Mouse (Mus musculus) hindbrain, postnatal 0 days (tissue): ENCODE measurements around the gene Exoc3l2. TPM values are rescaled to one million over a fixed set of nuclear protein-coding genes. Genes with fewer than 3 reads are reported as not detected.

Experiments used
- ATAC-seq: fragments of 200-750 bp; cut with Nextera tagmentation; 2 replicates; pipeline ENCODE4 v1.8.0; 2017; ENCODE audit warnings: mild to moderate bottlenecking, moderate TSS enrichment, moderate library complexity
- DNase-seq: peaks from one replicate; pipeline ENCODE4 v3.0.0-alpha.2; 2015; ENCODE audit warnings: low spot score
- H3K27ac ChIP-seq: fragments of 300-500 bp; sonication (generic); 2 replicates; pipeline ENCODE4 v1.5.1; 2014; ENCODE audit warnings: mild to moderate bottlenecking
- H3K27me3 ChIP-seq: fragments of 300-500 bp; sonication (generic); 2 replicates; pipeline ENCODE4 v1.6.1; 2014; ENCODE audit warnings: low read length, mixed read lengths; ENCODE audit not compliant: insufficient read depth
- H3K36me3 ChIP-seq: fragments of 300-500 bp; sonication (generic); 2 replicates; pipeline ENCODE4 v1.6.1; 2014; ENCODE audit warnings: low read length, mixed read lengths; ENCODE audit not compliant: insufficient read depth
- H3K4me1 ChIP-seq: fragments of 300-500 bp; sonication (generic); 2 replicates; pipeline ENCODE4 v1.6.1; 2014; ENCODE audit warnings: antibody characterized with exemption, low read length, mixed read lengths; ENCODE audit not compliant: insufficient read depth
- H3K4me2 ChIP-seq: fragments of 300-500 bp; sonication (generic); 2 replicates; pipeline ENCODE4 v1.6.1; 2014; ENCODE audit warnings: low read depth, mild to moderate bottlenecking, low read length, moderate library complexity, mixed read lengths
- H3K4me3 ChIP-seq: fragments of 300-500 bp; sonication (generic); 2 replicates; pipeline ENCODE4 v1.5.1; 2014; ENCODE audit warnings: low read length
- H3K9ac ChIP-seq: fragments of 300-500 bp; sonication (generic); replicated peaks from 2 replicates; pipeline ENCODE4 v1.6.1; 2014; ENCODE audit warnings: mild to moderate bottlenecking, low read length, moderate library complexity, mixed read lengths
- H3K9me3 ChIP-seq: fragments of 300-500 bp; sonication (generic); 2 replicates; pipeline ENCODE4 v1.6.1; 2016; ENCODE audit warnings: low read length, mixed read lengths
- CTCF ChIP-seq: IDR thresholded peaks from 2 replicates; pipeline ENCODE4 v1.5.1; 2016; ENCODE audit warnings: antibody characterized with exemption, control low read depth, low read depth
- WGBS: fragments of 180-500 bp; shearing (Covaris S2); extraction: QIAGEN DNeasy Blood & Tissue Kit; methylation state at CpG from one replicate; pipeline ENCODE4 v1.1.7; 2014; 5-methylcytosine and 5-hydroxymethylcytosine counted together
- polyA plus RNA-seq: library from polyadenylated mRNA; unstranded; fragments of >200 nt; fragmentation: Nextera tagmentation; extraction: Ambion mirVana; gene quantifications from 2 replicates; pipeline ENCODE4 v1.2.1, GENCODE M21; 2015
- total RNA-seq: library from RNA; depleted of rRNA; stranded (reverse); fragments of >200 nt; gene quantifications from 2 replicates; pipeline ENCODE4 v1.2.3, GENCODE M21; 2014

Exoc3l2 gene
- total and polyA plus RNA-seq, 2 experiments from 2014 or later = 1.3 to 2.3 TPM

DNA sequence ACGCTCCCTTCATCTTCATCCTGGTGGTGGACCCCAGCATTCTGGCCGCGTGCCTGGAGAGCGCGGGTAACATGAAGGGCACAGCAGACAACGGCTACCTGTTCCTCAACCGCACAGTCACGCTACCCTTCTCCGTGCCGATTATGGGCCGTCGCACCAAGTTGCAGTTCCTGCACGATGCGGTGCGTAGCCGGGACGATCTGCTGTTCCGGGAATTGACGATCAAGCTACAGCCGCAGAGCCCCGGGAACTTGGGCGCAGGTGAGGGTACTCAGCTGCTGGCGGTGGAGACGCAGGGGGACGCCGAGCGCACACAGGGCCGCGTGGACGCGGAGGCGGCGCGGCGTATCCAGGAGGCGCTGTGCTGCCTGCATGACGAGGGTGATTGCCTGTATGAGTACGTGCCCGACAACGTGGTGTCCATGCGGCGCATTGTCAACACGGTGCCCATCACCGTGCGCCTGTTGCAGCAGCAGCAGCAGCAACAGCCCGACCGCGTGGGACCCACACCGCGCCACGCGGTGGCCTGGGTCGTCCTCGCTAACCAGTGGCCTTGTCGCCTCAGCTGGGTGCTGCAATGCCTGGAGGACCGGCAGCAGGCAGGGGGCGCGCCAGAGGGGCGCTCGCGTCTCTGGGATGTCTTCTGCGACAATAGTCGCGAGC is 60.8 kb downstream of the Exoc3l2 start:
- Histone ChIP-seq H3K4me1 (no peaks in the 10 kb centered on the region; the same call in 1 of the 2 replicates), H3K36me3 (0 out of 2 replicates have a peak, but pooled peaks cover 3% of the 10 kb centered on the region), H3K4me3 (peak overlapping the region; percentile 32), H3K9me3 (no peaks in the 10 kb centered on the region), H3K4me2 (peak overlapping the region; percentile 56), H3K27me3 (peaks cover 24% of the 10 kb centered on the region), H3K27ac (no peak overlapping the region), H3K9ac (peak overlapping the region; percentile 33)
- TF ChIP-seq CTCF = peak; percentile 66
- ATAC-seq = peak; percentile 57
- peak; percentile 71 for DNase-seq
- 1% methylated on average over 62 of the region's 64 CpGs for WGBS

DNA sequence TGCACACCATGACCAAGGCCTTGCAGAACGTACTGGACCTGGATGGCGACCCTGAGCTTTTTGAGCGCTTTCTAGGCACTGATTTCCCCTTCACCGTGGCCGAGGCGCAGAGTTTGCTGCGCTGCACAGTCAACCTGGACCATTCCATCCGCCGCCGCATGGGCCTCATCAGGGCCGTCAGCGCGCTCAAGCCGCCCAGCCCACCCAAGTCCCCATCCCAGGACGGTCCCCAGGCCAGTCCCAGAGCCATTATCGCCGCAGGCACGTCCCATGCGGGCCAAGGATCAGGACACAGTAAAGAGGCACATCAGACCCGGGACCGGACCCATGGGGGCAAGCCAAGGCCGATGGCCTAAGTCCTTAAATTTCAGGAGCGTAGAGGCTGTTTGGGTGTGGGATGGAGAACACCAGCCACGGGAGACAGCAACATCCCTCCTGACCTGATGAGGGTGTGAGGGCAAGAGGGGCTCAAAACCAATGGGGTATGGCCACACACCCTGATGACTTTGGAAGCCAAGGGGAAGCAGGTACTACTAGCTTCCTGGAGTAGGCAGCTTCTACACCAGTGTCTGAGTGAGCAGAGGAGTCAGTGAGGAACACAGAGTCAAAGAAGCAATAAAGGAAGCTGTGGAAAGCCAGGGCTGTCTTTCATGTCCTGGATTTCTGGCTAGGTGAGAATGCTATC is 61.4 kb downstream of the Exoc3l2 start:
- DNase-seq = no peak
- Histone ChIP-seq H3K27me3 (peaks cover 24% of the 10 kb centered on the region), H3K27ac (no peak overlapping the region), H3K4me1 (no peaks in the 10 kb centered on the region; the same call in 1 of the 2 replicates), H3K9me3 (no peaks in the 10 kb centered on the region), H3K4me3 (peak overlapping the region; percentile 32), H3K9ac (0 out of 2 replicates have a peak overlapping the region, but pooled peaks have one; percentile 33), H3K4me2 (peak overlapping the region; percentile 56), H3K36me3 (0 out of 2 replicates have a peak, but pooled peaks cover 3% of the 10 kb centered on the region)
- TF ChIP-seq CTCF = no peak
- 13% methylated on average over 24 of the region's 24 CpGs for WGBS
- ATAC-seq = peak; percentile 13; the same call in 1 of the 2 replicates

DNA sequence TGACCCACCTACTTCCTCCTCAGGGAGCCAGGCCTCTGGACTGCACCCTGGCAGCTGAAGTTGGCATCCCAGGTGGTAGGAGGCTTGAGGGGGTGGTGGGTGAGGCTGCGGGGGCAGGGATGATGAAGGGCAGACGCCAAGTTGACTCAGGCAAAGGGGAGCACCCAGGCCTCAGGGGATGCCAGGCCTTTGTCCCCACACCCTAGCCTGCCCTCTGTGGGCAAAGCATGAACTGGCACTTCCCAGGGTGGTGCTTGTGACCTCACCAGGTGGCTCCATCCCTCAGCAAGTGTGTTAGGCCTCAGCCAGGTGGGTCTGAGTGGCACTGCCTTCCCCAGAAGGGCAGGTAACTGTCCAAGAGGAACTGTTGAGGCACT is 62.0 kb downstream of the Exoc3l2 start:
- H3K9ac ChIP-seq = no peak overlapping the region
- no peaks in the 10 kb centered on the region for H3K9me3 ChIP-seq
- TF ChIP-seq CTCF = no peak
- no peak overlapping the region for H3K27ac ChIP-seq
- no peak overlapping the region for H3K4me2 ChIP-seq
- no peak for DNase-seq
- H3K4me3 ChIP-seq = no peak overlapping the region
- H3K4me1 ChIP-seq = no peaks in the 10 kb centered on the region; the same call in 1 of the 2 replicates
- WGBS = 65% methylated on average over 2 of the region's 2 CpGs
- ATAC-seq = no peak
- peaks cover 24% of the 10 kb centered on the region for H3K27me3 ChIP-seq
- H3K36me3 ChIP-seq = 0 out of 2 replicates have a peak, but pooled peaks cover 3% of the 10 kb centered on the region

DNA sequence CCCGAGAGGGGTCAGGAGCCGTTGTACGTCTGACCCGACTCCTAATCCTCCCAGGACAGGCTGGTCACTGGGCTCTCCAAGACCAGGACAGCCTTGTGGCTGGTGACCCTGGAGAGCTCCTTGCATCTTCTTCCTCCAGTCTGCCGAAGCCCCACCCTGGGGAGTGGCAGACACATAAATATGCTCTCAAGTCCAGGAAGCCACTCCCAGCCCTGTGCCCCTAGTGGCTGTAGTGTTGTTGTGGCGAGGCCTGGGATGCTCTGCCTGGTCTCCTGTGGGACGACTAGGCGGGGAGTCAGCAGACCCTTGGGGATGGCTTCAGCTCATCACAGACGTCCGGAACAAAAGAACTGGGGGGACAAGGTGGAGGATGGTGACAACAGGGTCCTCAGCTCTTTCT is 67.9 kb downstream of the Exoc3l2 start:
- WGBS = 69% methylated on average over 10 of the region's 10 CpGs
- Histone ChIP-seq H3K4me3 (no peak overlapping the region), H3K36me3 (peaks cover 45% of the 10 kb centered on the region), H3K9ac (no peak overlapping the region), H3K4me1 (no peaks in the 10 kb centered on the region), H3K27me3 (no peaks in the 10 kb centered on the region), H3K4me2 (no peak overlapping the region), H3K9me3 (no peaks in the 10 kb centered on the region), H3K27ac (no peak overlapping the region)
- no peak for DNase-seq
- peak; percentile 24; the same call in 1 of the 2 replicates for TF ChIP-seq CTCF
- 0 out of 2 replicates have a peak, but pooled peaks have one; percentile 1 for ATAC-seq

DNA sequence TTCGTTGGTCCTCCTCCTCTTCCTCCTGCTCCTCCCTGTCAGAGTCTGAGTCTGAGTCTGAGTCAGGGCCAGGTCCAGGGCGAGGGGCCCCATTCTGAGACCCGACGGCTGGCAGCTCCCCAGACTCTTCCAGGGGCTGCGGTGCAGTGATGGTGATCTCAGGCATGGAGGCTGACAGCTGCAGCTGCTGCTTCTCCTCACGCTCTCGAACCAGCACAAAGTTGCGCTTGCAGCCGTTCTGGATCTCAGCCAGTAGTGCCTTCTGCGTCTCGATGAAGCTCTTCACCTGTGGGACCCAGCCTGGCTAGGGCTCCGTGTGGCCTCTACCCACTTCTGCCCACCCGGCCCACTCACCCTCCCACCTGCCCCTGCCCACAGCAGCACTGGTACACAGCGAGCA is 69.1 kb downstream of the Exoc3l2 start:
- Histone ChIP-seq H3K4me1 (no peaks in the 10 kb centered on the region), H3K27me3 (no peaks in the 10 kb centered on the region), H3K27ac (no peak overlapping the region), H3K4me3 (no peak overlapping the region), H3K4me2 (no peak overlapping the region), H3K9ac (no peak overlapping the region), H3K36me3 (peaks cover 45% of the 10 kb centered on the region), H3K9me3 (no peaks in the 10 kb centered on the region)
- DNase-seq (no peak), ATAC-seq (no peak)
- WGBS = 67% methylated on average over 14 of the region's 14 CpGs
- TF ChIP-seq CTCF = no peak

DNA sequence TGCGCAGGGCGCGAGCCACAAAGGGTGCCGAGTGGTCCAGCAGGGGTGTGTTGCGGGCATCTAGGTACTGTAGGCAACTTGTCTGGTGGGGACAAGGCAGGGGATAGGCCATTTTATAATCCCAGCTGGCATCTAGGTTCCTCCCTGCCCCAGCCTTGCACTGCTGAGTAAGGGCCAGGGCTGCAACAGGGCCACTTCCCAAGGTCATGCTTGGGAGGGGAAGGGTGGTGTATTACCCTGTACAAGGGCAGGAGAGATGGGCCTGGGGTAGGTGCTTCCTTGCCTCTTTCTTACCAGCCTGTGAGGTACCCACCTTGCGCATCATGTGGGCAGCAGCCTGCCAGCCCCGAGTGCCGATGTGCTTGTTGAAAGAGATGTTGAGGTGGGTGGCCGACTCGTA is 71.5 kb downstream of the Exoc3l2 start:
- ATAC-seq (no peak), DNase-seq (no peak)
- Histone ChIP-seq H3K4me2 (no peak overlapping the region), H3K27me3 (no peaks in the 10 kb centered on the region), H3K4me3 (no peak overlapping the region), H3K27ac (no peak overlapping the region), H3K4me1 (no peaks in the 10 kb centered on the region), H3K9me3 (no peaks in the 10 kb centered on the region), H3K36me3 (peaks cover 42% of the 10 kb centered on the region), H3K9ac (no peak overlapping the region)
- TF ChIP-seq CTCF = no peak
- WGBS = 95% methylated on average over 10 of the region's 10 CpGs
